In the genomic region with DNA sequence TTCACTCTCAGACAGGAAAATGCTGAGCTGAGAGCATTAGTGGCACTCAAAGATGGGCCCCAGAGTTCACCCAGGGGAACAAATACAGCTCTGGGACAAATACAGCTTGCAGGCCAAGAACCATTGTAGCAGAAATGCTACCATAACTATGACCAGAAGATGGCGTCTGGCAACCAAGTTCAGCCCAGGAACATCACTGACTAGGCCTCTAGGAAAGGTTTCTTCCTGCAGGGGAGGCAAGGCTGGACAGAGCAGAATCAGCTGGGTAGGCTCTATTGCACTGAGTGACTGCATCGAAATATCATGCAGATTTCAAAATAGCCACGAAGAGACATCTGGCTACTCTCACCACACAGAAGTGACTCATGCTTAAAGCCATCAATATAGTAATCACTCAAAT, we compare ENCODE assay signal across 8 mouse cellular contexts. TPM values are rescaled to one million over a fixed set of nuclear protein-coding genes. Genes with fewer than 3 reads are reported as not detected.
DNase-seq lines count a peak whose midpoint lies in the region; ATAC-seq and TF ChIP-seq lines count a peak whose summit lies in the region.
"Had no signal": no experiment of that assay in that cellular context is flagged by ENCODE, and none has a peak within 500 bp of the region (broad histone marks: within the 10 kb centered on the region; RNA-seq: fewer than 3 reads in every experiment).

No protein-coding gene starts in this region.

- WGBS in heart, postnatal 0 days = 4% methylated on average over 3 of the region's 3 CpGs

- peak; percentile 78 for ATAC-seq in heart, postnatal 0 days (ENCODE audit: insufficient read depth, low read depth)

- H3K36me3 ChIP-seq in ES-Bruce4 (ENCODE audit: control insufficient read depth, insufficient read depth, low read length, poor library complexity, severe bottlenecking) = no peaks in the 10 kb centered on the region
- no peaks in the 10 kb centered on the region for H3K36me3 ChIP-seq in heart, postnatal 0 days (replicated peaks; ENCODE audit: control insufficient read depth, insufficient read depth, low read length)
- H3K36me3 ChIP-seq: liver, embryonic 15.5 days had no signal

- DNase-seq in adrenal gland, adult 8-10 months = peak; percentile 37
- peak; percentile 75 for DNase-seq in embryo, embryonic 9.5 days (ENCODE audit: extremely low spot score)
- peak; percentile 59 for DNase-seq in heart, postnatal 0 days (ENCODE audit: low spot score)
- peak; percentile 61 to 71 for DNase-seq in kidney, postnatal 4 days
- DNase-seq in lung, postnatal 10 days = peak; percentile 85
- peak; percentile 77 for DNase-seq in right cerebral cortex, adult 18-20 months

- TF ChIP-seq CTCF in ES-Bruce4 (IDR thresholded peaks at IDR 0.05; ENCODE audit: low read depth, low read length) = peak; percentile 64
- peak; percentile 89 for TF ChIP-seq CTCF in heart, postnatal 0 days (IDR thresholded peaks at IDR 0.05; ENCODE audit: low read depth)

- no peak overlapping the region for H3K4me3 ChIP-seq in ES-Bruce4 (ENCODE audit: low read depth, low read length)
- H3K4me3 ChIP-seq in heart, postnatal 0 days (ENCODE audit: low read depth, low read length) = no peak overlapping the region
- H3K4me3 ChIP-seq: liver, embryonic 15.5 days had no signal

- no peak overlapping the region for H3K4me2 ChIP-seq in heart, postnatal 0 days (ENCODE audit: low read depth, low read length)
- H3K4me2 ChIP-seq: liver, embryonic 15.5 days had no signal

- no peak for TF ChIP-seq POLR2A in ES-Bruce4 (IDR thresholded peaks at IDR 0.05; ENCODE audit: insufficient read depth, low read length)

- no peak overlapping the region for H3K9ac ChIP-seq in ES-Bruce4 (ENCODE audit: low read depth, poor library complexity, severe bottlenecking)
- H3K9ac ChIP-seq in heart, postnatal 0 days (replicated peaks; ENCODE audit: low read depth, low read length) = no peak overlapping the region
- H3K9ac ChIP-seq: liver, embryonic 15.5 days had no signal

- no peak overlapping the region for H3K27ac ChIP-seq in ES-Bruce4 (ENCODE audit: insufficient read depth, low read length)
- no peak overlapping the region for H3K27ac ChIP-seq in heart, postnatal 0 days (ENCODE audit: low read depth)
- H3K27ac ChIP-seq: liver, embryonic 15.5 days had no signal

- TF ChIP-seq EP300 in ES-Bruce4 (IDR thresholded peaks at IDR 0.05; ENCODE audit: insufficient read depth, low read depth, low read length) = no peak
- no peak for TF ChIP-seq EP300 in heart, postnatal 0 days (IDR thresholded peaks at IDR 0.05; ENCODE audit: low read depth)

- H3K4me1 ChIP-seq in ES-Bruce4 (ENCODE audit: control insufficient read depth, insufficient read depth, low read length) = no peaks in the 10 kb centered on the region
- H3K4me1 ChIP-seq in heart, postnatal 0 days (ENCODE audit: control insufficient read depth, insufficient read depth) = no peaks in the 10 kb centered on the region

- H3K27me3 ChIP-seq in ES-Bruce4 (ENCODE audit: control insufficient read depth, insufficient read depth, low read length, poor library complexity, severe bottlenecking) = no peaks in the 10 kb centered on the region
- 0 out of 2 replicates have a peak, but pooled peaks cover 6% of the 10 kb centered on the region for H3K27me3 ChIP-seq in heart, postnatal 0 days (ENCODE audit: control insufficient read depth, insufficient read depth, low read length)
- H3K27me3 ChIP-seq: liver, embryonic 15.5 days had no signal

- H3K9me3 ChIP-seq in ES-Bruce4 (replicated peaks; ENCODE audit: control insufficient read depth, insufficient read depth, low read length, poor library complexity, severe bottlenecking) = no peaks in the 10 kb centered on the region
- no peaks in the 10 kb centered on the region for H3K9me3 ChIP-seq in heart, postnatal 0 days (replicated peaks; ENCODE audit: control insufficient read depth, low read length)
- H3K9me3 ChIP-seq: liver, embryonic 15.5 days had no signal

RNA-seq across cellular contexts. Expression of gene Pcsk9, which starts 8.2 kb away (rescaled TPM):
- polyA plus RNA-seq in ES-Bruce4 (2011; ENCODE audit: insufficient read depth, insufficient read length, low read depth, missing spikeins) = 1.2 and 1.3 TPM in 2 replicates
- total RNA-seq in adrenal gland, adult 8-10 months (2022) = under 1 TPM in 1 of 4 experiments, not detected in 3; 0.17 TPM
- 1.2 and 4.4 TPM in 2 replicates for total RNA-seq in heart, postnatal 0 days (2014; rRNA removed; ENCODE audit: low replicate concordance)
- 0.05 TPM in 2 replicates for polyA plus RNA-seq in heart, postnatal 0 days (2015; fragmentation: Nextera tagmentation; extraction: Ambion mirVana)

RNA-seq across cellular contexts. Expression of gene Bsnd, which starts 19.7 kb away (rescaled TPM):
- not detected in 2 replicates for polyA plus RNA-seq in ES-Bruce4 (2011; ENCODE audit: insufficient read depth, insufficient read length, low read depth, missing spikeins)
- under 1 TPM in 1 of 4 experiments, not detected in 3; 0.45 TPM for total RNA-seq in adrenal gland, adult 8-10 months (2022)
- 0.15 TPM in 1 of 2 replicates, not detected in the other for total RNA-seq in heart, postnatal 0 days (2014; rRNA removed; ENCODE audit: low replicate concordance)
- not detected in 2 replicates for polyA plus RNA-seq in heart, postnatal 0 days (2015; fragmentation: Nextera tagmentation; extraction: Ambion mirVana)
- polyA plus RNA-seq: liver, embryonic 15.5 days had no signal
